Mouse (Mus musculus): ENCODE data around the gene Frs2. TPM values are rescaled to one million over a fixed set of nuclear protein-coding genes. Genes with fewer than 3 reads are reported as not detected.
"Not testable (repeated sequence)": the region's sequence is repeated elsewhere in the genome, so short reads cannot be mapped to it uniquely, and the experiment has no call there.

Frs2 gene
- total RNA-seq, 2 experiments from 2014 or later, result 28.0 to 30.0 TPM

DNA sequence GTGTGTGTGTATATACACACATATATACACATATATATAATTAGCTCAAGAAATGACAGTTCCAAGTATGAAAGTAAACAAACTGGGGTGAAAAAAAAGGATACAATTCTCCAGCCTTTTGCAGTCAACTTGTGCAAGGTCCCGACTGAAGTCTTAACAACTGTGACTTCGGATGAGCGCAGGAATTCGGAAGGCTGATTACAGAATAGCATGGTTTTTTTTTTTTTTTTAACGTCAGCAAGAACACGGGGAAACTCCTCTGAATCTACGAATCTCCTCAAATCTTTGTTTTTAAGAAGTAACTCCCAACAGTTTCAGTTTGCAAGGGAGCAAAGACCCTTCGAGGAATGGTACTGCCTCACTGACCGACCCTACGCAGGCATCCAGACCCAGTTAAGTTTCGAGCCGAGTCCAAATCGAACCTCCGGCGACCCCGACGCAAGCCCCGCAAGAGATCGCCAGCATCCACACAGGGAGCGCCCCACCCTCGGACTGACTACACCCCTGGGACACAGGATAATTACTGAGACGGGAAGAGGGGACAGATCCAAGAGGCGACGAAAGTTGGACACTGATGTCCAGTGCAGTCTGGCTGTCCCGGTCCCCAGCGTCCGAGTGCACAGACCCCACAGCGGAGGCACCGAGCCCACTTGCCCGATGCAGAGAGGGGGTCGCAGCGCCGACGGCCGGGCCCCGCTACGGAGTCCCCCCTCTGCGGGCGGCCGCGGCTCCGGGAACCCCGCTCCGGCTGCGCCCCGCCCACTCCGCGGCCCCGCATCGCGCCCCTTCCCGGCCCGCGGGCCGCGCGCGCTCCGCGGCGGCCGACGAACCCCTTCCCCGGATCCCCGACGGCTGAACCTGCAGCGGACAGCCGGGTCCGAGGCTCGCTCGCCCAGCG, 622 bp downstream of the Frs2 start:
- DNase-seq (ENCODE audit: low spot score in 2 of 2), result no peak

DNA sequence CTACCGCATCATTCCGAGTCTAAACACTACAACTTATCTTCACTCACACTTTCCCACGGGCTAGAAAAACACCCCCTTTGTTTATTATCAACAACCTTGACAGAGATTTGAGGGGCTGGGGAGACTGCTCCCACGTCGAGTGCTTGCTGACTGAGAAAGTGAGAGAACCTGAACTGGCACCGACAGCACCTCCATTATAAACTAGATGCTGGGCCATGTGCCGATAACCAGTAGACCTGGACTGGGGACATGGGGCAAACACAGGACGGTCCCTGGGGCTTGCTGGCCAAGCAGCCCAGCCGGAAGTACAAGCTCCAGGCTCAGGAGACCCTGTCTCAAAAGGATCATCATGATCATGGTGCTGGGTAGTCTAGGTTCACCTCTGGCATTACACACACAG, 1.9 kb downstream of the Frs2 start:
- DNase-seq (ENCODE audit: low spot score in 2 of 2), result no peak

DNA sequence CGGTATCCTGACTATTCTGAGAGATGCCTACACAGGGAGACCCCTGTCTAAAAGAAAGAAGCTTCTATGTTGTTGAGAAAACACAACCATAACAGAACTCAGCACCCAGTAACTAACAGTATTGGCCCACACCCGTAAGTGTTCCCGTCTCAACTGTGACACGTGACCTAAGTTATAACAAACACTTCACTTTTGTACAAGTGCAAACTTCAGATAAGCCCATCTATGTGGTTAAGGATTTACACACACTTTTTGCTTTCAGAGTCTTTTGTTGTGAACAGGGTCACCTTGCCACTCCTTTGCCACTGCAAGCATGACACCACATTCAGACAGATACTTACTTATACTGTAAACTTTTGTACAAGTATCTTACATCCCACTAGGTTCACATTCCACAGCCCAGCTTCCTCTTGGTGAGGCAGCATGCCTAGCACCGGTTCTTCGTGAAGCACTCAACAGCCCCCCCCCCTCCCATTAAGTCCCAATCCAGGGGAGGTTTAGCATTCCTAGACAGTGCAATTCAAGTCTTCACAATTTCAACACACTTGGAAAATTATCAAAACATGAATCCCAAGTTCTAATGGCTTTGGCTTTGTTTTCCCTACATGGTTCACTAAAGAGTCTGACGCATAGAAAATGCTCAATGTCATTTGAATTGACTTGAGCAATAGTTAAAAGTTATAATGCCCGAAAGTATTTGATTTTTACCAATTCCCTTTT, 2.6 kb downstream of the Frs2 start:
- DNase-seq (ENCODE audit: low spot score in 2 of 2), result no peak

DNA sequence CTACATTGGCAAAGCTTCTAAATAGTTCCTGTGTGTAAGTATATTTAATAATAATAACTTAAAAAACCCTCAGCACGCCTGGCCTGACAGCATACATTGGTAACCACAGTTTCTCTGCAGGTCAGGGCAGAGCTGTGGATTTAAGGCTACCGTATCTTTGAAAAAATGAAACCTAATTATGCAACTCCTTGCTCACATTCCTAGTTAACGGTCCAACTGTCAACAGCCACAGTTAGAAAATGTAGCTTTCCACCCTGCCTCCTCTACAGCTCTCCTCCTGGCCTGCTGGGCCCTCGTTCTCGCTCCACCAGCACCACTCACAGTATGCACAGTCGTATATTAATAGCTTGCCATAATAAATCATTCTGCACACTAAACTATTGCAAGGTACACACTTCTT, 3.7 kb downstream of the Frs2 start:
- DNase-seq (ENCODE audit: low spot score in 2 of 2), result no peak

DNA sequence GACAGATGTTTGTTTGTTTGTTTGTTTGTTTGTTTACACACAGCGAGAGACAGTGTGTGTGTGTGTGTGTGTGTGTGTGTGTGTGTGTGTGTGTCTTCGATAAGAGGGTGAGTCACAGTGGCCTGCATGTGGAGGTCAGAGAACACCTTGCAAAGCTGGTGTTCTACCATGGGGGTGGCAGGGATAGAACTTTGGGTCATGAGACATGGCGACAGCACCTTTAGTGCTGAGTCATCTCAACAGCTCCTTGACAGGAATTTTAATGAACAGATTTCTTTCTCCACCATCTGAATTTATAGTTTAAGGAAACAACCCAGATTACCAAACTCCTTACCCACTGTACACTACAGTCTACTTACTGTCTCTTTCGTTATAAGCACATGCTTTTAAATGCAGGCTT, 4.3 kb downstream of the Frs2 start:
- no peak for DNase-seq (ENCODE audit: low spot score in 2 of 2)

DNA sequence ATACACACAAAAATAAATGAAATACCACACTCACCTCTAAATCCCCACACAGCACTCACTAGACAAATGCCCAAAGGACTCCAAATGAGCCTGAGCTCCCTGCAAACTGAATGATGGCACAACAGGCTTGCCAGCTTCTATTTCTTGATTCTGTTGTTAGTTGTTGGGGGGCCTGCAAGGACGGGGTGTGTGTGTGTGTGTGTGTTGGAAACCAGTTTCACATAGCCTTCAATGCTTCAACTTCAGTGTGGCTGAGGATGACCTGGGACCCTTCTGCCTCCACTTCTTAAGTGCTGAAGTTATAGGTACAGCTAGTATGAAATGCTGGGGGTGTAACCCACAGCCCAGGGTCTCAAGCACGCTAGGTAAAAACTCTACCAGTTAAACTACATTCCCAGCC, 5.0 kb downstream of the Frs2 start:
- DNase-seq (ENCODE audit: low spot score in 2 of 2), result no peak

DNA sequence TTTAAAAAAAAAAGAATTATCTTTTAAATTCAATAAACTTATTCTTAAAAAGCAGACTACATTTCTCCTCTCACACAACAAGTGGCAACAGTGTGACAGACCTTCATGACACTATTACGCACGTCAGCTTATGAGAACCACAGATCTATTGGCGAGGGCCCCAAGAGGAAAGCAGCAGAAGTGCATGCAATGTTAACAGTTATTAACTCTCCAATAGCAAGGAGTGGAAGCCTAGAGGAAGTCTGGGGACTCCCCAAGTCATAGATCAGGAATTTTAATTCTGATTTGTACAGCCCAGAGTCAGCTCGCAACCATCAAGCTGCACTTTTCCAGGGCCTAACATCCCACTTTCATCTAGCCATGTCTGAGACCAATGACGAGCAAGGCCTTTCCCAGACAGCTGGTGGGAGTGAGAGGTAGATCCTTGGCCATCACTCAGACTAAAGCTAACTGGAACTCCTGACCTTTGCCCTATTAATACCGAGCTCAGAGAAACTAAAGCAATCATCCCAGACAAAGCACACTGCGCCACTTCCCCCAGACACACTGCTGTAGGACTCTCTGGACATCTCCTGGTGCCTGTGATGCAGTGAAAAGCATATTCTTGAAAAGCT, 6.3 kb downstream of the Frs2 start:
- DNase-seq (ENCODE audit: low spot score in 2 of 2), result no peak

DNA sequence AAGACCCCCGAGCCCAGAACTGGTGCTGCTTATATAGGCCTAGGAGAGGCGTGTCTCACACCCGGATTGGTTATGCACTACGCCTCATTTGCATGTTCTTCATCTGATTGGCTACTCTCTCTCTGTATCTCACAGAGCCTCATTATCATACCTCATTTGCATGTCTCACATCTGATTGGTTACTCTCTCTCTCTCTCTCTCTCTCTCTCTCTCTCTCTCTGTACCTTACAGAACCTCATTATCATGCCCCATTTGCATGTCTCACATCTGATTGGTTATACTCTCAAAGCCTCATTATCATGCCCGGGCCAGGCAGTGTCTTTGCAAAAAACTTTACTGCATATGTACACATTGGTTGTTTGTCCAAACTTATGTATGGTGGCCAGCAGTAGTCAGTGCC, 16.8 kb downstream of the Frs2 start:
- not testable (repeated sequence) for DNase-seq (ENCODE audit: low spot score in 2 of 2)

DNA sequence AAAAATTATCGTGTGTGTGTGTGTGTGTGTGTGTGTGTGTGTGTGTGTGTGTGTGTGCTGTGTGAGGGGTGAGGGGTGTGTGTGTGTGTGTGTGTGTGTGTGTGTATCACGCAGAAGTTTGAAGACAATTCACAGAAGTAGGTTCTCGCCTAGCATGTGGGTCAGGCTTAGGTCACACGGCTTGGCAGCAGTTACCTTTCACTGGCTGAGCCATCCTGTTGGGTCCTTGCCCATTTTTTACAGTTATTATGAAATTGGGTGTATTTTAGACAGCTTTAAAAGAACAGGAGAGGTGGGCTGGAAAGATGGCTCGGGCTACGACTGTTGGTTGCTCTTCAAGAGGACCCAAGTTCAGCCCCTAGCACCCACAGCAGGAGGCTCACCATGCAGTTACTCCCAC, 18.3 kb downstream of the Frs2 start:
- DNase-seq (ENCODE audit: low spot score in 2 of 2), result no peak

DNA sequence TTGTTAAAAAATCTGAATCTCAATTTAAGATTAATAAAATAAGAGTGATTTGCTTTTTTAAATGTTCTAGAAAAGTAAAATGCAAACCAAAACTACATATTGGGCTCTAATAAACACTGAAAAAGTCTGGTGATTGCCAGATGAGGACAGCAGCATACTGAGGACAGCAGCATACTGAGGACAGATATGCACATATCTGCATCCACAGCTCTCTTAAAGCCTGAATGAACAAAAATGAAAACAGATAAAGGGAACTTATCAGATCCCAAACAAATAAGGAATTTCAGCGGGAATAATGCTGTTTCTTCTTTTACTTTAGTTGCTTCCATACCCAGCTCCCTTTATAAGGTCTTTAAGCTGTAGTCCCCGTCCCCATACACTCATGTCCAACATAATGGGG, 19.6 kb downstream of the Frs2 start:
- DNase-seq (ENCODE audit: low spot score in 2 of 2), result no peak

DNA sequence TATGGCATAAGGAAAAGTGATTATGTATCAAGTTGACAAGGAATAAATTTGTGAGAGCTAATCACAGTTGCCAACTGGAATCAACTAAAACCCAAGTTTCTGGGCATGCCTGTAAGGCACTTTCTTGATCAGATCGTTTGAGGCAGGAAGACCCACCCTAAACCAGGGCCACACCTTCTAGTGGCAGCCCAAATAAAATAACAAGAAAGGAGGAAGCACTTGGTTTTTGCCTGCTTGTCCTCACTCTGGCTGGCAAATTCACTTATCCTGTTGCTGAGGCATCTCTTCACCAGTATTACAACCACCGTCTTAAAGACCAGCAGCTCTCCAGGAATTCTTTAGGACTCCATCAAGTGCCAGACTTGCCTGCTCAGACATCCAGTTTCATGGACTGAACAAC, 20.9 kb downstream of the Frs2 start:
- no peak for DNase-seq (ENCODE audit: low spot score in 2 of 2)

DNA sequence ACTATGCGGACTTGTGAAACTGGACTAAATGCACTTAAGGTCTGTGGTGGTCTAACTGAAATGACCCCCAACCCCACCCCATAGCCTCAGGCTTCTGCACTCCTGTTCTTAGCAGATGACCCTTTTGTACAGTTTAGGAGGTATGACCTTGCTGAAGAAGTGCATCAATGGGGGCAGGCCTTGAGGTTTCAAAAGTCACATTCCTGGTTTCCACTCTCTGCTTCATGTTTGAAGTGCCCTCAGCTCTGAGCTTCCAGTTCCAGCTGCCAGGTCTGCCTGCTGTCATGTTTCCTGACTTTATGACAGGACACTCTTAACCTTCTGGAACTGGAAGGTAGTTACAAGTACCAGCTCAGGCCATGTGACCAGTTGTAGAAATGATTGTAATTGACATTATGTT, 21.6 kb downstream of the Frs2 start:
- DNase-seq (ENCODE audit: low spot score in 2 of 2), result no peak

DNA sequence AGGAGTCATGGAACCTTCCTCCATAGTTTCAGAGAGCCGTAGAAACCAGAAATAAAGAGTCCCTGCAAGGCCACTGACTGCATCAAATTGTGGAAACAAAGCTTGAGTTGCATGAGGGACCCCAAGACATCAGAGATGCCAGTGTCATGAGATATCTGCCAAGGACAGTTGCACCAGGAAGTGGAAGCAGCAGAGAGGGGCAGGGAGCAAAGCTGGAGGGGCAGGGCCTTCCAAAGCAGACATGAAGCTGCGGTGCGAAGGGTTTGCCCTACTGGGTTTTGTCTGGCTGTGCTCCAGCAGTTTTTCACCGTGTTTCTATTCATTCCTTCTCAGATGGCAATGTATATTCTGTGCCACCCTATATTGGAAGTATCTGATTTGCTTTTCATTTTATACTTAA, 22.1 kb downstream of the Frs2 start:
- DNase-seq (ENCODE audit: low spot score in 2 of 2), result no peak

DNA sequence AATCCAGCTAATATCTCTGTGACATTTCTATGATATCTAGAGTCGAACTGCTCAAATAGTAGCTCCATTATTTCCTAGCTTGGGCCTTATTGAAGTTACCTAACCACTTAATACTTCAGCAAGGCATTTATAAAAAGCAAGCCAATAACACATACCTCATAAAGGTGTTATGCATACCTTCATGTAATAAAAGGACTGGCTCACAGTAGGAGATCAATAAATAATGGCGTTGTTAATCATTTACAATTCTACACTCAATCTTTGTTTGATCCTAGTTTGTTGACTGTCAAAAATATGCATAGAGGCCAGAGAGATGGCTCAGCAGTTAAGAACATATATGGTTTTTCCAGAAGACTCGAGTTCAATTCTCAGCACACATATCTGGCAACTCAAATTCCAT, 26.9 kb downstream of the Frs2 start:
- no peak for DNase-seq (ENCODE audit: low spot score in 2 of 2)

DNA sequence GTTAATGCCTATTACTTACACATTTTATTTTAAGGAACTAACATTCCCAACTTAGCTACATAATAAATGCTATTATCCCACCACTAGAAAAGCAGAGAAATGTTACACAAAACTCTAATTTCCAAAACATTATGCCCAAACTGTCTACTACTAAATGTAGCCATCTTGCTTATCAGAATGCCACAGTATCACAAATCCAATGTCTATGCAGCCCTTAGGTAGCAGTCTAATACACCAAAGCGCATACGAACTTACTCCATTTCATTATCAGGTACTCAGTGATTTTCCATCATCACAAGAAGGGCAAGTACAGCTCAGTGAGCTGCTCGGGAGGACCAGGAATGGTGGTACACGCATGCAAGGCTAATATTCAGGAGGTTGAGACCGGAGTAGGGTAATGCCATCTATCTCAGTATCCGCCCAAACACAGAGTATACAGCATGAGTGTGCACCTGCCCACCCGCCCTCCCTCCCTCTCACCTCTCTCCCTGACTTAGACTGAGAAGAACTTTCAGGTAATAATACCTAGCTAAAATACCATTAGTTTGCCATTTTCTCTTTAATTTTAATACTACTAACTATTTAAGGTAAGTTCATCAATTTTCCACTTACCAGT, 28.2 kb downstream of the Frs2 start:
- no peak for DNase-seq (ENCODE audit: low spot score in 2 of 2)

DNA sequence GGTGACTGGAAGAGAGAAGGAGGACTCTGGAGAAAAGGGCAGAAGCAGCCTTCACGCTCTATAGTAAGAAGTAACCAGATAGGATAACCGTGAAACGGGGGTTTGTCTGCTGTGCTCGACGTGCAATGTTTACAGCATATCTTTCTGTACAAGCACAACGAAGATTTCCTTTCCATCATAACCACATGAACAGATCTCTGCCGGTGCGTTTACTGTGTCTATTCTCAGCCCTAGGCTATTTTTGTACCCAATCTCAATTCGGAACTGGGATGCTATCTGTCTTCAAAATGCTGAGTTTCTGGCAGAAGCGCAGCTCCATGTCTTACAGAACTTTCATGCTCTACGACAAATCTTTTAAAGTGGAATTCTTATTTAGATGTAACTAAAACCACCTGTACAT, 28.8 kb downstream of the Frs2 start:
- DNase-seq (ENCODE audit: low spot score in 2 of 2), result peak in 1 of 2 experiments; percentile 17

DNA sequence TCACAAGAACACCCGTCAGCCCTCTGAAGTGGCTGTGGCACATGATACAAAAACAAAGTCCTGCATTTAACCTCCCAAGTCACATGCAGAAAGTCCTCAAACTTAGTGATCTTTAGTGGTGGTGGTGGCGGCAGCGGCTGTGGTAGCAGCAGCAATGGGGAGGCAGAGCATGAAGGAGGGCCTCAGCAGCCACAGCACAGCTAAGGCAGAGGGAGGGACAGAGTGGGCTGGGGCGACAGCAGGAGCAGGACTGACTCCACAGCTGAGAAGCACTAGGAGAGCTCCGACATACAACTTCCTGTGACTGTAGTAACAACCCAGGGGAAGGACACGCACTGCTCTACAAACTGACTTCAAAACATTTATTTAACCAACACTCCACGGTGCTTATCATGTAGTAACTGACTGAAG, 29.9 kb downstream of the Frs2 start:
- no peak for DNase-seq (ENCODE audit: low spot score in 2 of 2)

DNA sequence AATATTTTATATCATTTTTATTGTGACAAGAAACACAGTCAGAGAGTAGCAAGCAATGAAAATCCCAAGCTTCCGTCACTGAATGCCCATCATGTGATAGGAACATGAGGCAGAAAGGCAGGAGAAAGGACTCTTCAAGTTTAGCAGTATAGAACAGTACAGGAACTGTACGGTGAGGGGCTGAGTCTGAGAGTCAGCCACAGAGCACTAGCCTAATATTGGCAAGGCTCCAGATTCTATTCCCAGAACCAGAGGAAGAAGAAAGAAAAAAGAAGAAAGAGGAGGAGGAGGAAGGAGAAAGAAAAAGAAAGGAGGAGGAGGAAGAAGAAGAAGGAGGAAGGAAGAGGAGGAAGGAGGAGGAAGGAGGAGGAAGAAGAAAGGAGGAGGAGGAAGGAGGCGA, 32.7 kb downstream of the Frs2 start:
- DNase-seq (ENCODE audit: low spot score in 2 of 2), result no peak

DNA sequence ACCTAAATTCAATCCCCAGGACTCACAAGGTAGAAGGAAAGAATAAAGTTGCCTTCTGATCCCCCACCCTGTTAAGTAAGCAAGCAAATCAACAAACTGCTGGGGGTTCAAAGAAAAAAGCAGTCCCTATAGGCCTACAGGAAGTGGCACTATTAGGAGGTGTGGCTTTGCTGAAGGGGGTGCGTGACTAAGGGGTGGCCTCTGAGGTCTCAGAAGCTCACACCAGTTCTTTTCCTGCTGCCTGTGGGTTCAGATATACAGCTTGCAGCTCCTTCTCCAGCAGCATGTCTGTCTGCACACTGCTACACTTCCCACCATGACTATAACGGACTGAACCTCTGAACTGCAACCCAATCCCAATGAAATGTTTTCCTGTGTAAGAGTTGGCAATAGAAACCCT, 35.8 kb downstream of the Frs2 start:
- no peak for DNase-seq (ENCODE audit: low spot score in 2 of 2)

DNA sequence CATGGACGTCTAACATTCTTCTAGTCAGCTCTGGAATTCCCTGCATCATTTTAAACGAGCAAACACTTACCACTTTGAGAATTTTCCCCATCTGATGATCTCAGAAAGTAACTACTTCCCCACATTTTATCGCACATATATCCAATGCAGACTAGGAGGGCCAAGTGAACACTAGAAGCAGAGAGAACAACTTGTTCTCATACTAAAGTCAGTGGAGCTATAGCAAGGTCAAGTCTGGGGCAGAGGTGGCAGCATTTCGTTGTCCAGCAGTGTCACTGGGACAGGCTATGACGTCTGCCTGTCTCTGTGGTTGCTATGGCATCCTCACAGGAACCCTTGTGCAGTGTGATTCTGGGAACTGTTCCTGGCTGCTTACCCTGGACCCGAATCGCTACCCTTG, 36.9 kb downstream of the Frs2 start:
- no peak for DNase-seq (ENCODE audit: low spot score in 2 of 2)

DNA sequence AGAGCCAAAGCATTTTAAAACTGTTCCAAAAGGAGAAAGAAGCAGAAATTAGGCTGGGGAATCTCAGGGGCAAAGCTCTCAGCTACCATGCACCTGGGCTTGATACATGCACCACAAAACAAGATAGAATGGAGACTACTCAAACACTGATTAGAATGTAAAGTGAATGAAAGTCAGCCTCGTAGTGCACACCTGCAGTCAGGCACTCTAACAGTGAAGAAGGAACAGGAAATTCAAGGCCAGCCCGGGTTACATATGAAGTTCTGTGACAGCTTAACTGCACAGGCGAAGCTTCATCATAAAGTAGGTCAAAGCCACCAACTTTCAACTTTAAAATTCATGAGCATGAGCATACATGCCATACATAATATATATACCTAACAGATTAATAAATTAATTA, 38.1 kb downstream of the Frs2 start:
- DNase-seq (ENCODE audit: low spot score in 2 of 2), result no peak

DNA sequence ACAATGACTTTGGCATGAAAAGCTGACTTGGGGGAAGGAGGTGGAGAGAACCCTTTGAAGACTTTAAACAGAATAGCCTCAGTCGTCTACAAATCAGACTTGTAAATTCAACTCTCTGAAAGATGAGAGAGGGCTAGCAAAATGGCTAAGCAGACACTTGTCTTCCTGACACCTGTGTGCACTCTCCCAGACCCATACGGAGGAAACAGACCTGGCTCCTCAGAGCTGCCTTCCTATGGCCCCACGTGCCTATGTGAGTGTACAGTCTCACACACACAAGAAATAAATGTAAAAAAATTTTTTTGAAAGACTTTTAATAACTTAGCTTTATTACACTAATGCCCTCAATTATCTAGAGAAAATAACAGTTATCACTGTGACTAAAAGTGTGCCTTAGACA, 41.6 kb downstream of the Frs2 start:
- DNase-seq (ENCODE audit: low spot score in 2 of 2), result no peak
